Mouse (Mus musculus): ENCODE results near the gene Itgb5.

Gene Itgb5

DNA sequence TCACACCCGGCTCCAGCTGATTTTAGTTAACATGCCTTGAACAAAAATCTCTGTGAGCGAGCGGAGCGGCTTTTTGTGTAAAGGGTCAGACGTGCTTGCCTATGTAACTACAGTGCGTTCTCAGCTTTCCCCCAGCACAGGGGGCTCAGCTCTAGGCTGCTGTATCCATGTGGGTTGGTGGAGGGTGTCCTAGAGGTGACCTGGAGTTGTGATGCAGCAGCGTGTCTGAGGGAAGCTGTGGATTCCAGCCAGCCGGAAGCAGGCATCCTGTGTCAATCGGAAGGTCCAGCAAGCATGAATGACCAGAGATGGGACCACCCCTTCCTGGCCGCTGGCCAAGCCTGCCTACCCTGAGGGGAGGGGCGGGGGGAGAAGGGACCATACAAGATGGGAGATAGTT lies 112.9 kb downstream of the Itgb5 start:
- no peak for DNase-seq (ENCODE audit: low read depth, low spot score)
- H3K27me3 ChIP-seq (ENCODE audit: control insufficient read depth, insufficient read depth, low read length, poor library complexity, severe bottlenecking) = no peaks in the 10 kb centered on the region
- no peaks in the 10 kb centered on the region for H3K36me3 ChIP-seq (ENCODE audit: control insufficient read depth, insufficient read depth, low read length, poor library complexity, severe bottlenecking)

DNA sequence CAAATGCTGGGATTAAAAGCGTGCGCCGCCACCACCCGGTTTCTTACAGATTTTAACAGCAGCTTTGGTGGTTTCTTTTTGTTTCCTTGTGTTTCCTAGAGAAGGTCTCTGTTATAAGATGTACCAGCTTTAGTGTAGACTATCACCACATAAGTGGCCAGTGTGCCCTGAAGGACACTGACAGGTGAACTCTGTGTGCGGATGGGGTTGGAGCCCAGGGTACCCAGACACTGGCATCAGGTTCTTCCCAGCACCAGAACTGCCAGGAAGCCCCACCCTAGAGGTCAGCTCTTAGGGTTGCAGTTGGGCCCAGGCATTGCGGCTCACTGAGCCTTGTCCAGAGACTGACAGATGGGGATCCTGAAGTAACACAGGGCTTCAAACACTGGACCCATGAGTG lies 113.9 kb downstream of the Itgb5 start:
- Histone ChIP-seq H3K27me3 (ENCODE audit: control insufficient read depth, insufficient read depth, low read length, poor library complexity, severe bottlenecking) (no peaks in the 10 kb centered on the region), H3K36me3 (ENCODE audit: control insufficient read depth, insufficient read depth, low read length, poor library complexity, severe bottlenecking) (no peaks in the 10 kb centered on the region)
- no peak for DNase-seq (ENCODE audit: low read depth, low spot score)

DNA sequence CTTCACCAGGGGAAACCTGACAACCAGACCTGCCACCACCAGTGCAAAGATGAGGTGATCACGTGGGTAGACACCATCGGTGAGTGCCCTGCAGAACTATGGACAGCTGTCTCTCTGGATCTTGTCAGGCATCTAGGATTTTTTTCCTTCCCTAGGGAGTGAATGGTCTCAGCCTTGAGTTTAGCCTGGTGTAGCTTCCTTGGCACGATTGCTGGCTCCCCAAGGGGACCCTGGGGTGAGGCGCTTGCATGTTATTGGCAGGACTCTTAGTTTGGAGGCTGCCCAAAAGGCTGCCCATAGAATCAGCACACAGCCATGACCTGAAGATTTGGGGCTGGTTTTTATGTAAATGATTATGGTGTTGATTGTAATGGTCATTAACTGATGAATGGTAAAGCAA lies 114.7 kb downstream of the Itgb5 start:
- H3K36me3 ChIP-seq (ENCODE audit: control insufficient read depth, insufficient read depth, low read length, poor library complexity, severe bottlenecking) = no peaks in the 10 kb centered on the region
- DNase-seq (ENCODE audit: low read depth, low spot score) = no peak
- H3K27me3 ChIP-seq (ENCODE audit: control insufficient read depth, insufficient read depth, low read length, poor library complexity, severe bottlenecking) = no peaks in the 10 kb centered on the region

DNA sequence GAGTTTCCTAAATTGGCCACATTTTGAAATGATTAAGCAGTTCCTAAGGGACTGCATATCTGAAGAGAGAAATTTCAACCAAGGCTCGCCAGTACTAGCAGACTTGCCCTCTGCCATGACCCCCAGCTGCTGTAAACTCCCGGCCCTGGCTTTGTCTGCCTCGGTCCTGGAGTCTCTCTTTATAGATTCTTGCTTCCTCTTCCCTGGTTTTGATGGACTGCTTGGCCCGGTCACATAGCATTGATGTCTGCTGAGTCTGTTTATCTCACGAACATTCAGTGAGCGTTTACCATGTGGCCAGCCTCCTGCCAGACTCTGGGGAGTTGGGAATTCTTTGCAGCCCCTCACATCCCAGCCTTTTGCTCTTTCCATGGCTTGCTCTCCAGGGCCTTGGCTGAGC lies 115.3 kb downstream of the Itgb5 start:
- no peaks in the 10 kb centered on the region for H3K27me3 ChIP-seq (ENCODE audit: control insufficient read depth, insufficient read depth, low read length, poor library complexity, severe bottlenecking)
- no peak for DNase-seq (ENCODE audit: low read depth, low spot score)
- no peaks in the 10 kb centered on the region for H3K36me3 ChIP-seq (ENCODE audit: control insufficient read depth, insufficient read depth, low read length, poor library complexity, severe bottlenecking)

DNA sequence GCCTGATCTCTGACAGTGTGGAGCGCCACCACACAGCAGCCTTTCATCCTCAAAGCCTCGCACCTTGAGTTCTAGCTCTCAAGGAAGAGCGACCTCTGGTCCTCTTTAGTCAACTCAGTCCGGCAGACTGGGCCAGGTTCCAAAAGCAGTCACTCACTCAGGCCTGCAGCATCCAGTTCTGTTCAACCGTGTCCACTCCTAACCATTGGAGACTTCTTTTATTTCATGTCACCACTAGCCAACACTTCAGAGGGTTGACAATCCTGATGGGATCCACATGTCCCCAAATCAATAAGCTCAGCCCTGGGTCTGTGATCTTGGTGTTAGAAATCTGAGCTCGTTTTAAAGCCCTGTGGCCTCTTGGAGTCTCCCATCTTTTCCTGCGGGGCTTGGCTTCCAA lies 116.6 kb downstream of the Itgb5 start:
- H3K27me3 ChIP-seq (ENCODE audit: control insufficient read depth, insufficient read depth, low read length, poor library complexity, severe bottlenecking) = no peaks in the 10 kb centered on the region

DNA sequence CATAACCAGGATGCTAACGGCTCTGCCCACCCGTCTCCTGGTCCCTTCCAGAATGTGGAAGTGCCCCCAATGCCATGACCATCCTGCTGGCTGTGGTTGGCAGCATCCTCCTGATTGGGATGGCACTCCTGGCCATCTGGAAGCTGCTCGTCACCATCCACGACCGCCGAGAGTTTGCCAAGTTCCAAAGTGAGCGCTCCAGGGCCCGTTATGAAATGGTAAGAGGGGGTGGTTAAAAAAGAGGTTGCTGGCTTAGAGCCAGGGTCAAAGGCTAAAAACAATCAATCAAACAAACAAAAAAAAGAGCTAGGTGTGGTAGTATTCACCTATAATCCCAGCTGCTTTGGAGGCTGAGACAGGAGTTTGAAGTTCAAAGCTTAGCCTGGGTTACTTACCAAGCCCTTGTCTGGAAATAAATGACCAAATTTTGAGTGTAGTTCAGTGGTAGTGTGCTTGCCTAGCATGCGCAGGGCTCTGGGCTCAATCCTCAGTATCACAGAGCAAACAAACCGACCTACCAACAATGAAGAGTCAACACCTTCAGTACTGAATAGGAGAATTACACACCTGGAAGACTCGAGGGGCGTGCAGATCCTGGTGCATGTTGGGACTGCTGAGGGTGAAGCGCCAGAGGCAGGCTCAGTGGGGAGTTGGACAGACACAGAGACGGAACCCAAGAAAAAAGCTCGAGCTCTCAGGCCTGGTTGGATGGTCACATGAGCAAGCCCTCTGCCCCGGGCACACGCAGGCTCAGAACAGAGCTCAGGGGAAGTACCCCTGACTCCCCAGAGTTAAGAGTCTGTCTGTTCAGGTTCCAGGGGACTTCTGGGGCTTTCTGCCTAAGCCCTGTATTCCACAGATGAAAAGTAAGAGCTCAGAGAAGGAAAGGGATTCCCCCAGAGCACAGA lies 118.5 kb downstream of the Itgb5 start:
- no peak for DNase-seq (ENCODE audit: low read depth, low spot score)
- H3K36me3 ChIP-seq (ENCODE audit: control insufficient read depth, insufficient read depth, low read length, poor library complexity, severe bottlenecking) = no peaks in the 10 kb centered on the region
- no peaks in the 10 kb centered on the region for H3K27me3 ChIP-seq (ENCODE audit: control insufficient read depth, insufficient read depth, low read length, poor library complexity, severe bottlenecking)

More for the DNA sequence above, 116.6 kb downstream of the Itgb5 start:
- no peaks in the 10 kb centered on the region for H3K36me3 ChIP-seq (ENCODE audit: control insufficient read depth, insufficient read depth, low read length, poor library complexity, severe bottlenecking)
- DNase-seq (ENCODE audit: low read depth, low spot score) = no peak

DNA sequence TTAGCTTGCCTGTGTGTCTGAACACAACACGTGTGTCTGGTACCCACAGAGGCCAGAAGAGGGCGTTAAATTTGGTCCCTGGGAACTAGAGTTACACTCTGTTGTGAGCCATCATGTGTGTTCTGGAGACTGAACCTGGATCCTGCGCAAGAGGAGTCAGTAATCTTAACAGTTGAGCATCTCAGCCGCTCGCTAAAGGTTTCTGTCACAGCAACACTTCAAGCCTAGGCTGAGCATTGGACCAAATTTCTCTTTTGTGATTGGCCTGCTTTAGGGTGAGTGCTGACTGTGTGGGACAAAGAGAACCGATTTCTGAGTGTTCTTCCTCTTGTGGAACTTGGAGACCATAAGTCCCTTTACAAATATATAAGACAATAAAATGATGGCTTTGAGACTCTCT lies 120.9 kb downstream of the Itgb5 start:
- DNase-seq (ENCODE audit: low read depth, low spot score) = peak; percentile 12
- Histone ChIP-seq H3K36me3 (ENCODE audit: control insufficient read depth, insufficient read depth, low read length, poor library complexity, severe bottlenecking) (no peaks in the 10 kb centered on the region; the same call in none of the 2 replicates), H3K27me3 (ENCODE audit: control insufficient read depth, insufficient read depth, low read length, poor library complexity, severe bottlenecking) (no peaks in the 10 kb centered on the region)

DNA sequence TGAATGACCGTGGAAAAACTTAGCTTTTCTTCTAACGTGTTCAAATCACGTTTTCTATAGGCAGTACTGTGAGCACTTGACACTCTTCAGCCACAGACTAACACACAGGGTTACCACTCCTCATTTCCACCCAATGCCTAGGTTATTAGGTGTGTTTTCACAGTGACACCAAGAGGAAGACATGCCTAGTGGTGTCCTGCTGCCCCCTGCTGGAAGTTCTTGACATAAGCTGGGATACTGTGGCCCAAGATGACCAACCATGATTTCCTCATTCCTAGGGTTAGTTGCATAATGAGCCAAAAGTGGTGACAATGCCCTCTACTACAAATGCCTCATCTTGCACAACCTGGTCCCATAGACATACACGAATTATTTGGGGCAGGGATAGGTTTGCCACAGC lies 121.4 kb downstream of the Itgb5 start:
- peak; percentile 87 for DNase-seq (ENCODE audit: low read depth, low spot score)
- no peaks in the 10 kb centered on the region; the same call in none of the 2 replicates for H3K36me3 ChIP-seq (ENCODE audit: control insufficient read depth, insufficient read depth, low read length, poor library complexity, severe bottlenecking)
- H3K27me3 ChIP-seq (ENCODE audit: control insufficient read depth, insufficient read depth, low read length, poor library complexity, severe bottlenecking) = no peaks in the 10 kb centered on the region

DNA sequence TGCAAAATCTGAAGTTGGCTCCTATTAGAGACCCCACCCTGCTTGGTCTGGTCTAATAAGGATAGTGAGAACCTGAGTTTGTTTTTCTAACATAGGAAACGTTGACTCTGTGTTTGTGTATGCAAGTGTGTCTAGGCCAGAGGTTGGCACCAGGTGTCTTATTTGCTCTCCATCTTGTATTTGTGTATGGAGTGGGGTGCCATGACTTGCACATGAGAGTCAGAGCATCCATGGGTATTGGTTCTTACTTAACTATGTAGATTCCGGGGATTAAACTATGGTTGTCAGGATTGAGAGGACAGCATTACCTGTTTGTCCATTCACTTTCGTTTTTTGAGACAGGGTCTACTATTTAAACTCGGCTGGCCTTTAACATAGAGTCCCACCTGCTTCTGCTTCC lies 123.5 kb downstream of the Itgb5 start:
- no peak for DNase-seq (ENCODE audit: low read depth, low spot score)
- H3K36me3 ChIP-seq (ENCODE audit: control insufficient read depth, insufficient read depth, low read length, poor library complexity, severe bottlenecking) = peaks cover 2% of the 10 kb centered on the region
- H3K27me3 ChIP-seq (ENCODE audit: control insufficient read depth, insufficient read depth, low read length, poor library complexity, severe bottlenecking) = no peaks in the 10 kb centered on the region

DNA sequence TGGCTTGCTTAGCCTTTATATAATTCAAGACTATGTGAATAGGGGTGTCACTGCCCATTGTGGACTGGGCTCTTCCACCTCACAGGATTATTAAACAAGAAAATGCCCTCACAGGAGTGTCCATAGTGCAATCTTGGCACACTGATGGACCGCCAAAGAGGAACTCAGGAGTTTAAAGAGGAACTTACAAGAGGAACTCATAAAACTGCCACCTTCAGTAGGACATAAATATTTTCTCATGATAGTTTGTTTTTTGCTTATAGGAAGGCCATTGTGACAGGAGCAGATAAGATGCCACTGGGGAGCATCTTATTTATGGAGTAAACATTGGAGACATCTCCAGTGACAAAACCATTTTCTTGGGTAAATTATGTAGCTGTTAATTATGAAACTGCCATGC lies 125.3 kb downstream of the Itgb5 start:
- H3K27me3 ChIP-seq (ENCODE audit: control insufficient read depth, insufficient read depth, low read length, poor library complexity, severe bottlenecking) = no peaks in the 10 kb centered on the region
- peak; percentile 12 for DNase-seq (ENCODE audit: low read depth, low spot score)
- peaks cover 6% of the 10 kb centered on the region for H3K36me3 ChIP-seq (ENCODE audit: control insufficient read depth, insufficient read depth, low read length, poor library complexity, severe bottlenecking)

DNA sequence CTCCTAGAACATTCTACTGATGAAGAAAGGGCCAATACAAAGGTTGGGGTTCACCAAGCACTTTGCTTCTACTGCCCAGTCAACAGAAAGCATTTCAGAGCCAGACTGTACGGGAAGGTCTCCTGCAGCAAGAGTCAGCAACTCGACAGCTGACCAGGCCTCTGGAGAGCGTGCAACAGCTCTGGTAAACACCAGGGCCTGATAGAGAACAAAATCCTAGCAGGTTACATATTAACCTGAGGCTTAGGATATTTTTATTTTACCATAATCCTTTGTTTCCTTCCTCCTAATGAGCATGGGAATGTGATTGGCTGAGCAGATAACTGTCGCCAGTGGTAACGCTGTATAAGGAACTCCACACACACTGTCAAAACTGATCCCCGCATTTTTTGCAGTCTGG lies 134.0 kb downstream of the Itgb5 start:
- no peak for DNase-seq (ENCODE audit: low read depth, low spot score)
- Histone ChIP-seq H3K27me3 (ENCODE audit: control insufficient read depth, insufficient read depth, low read length, poor library complexity, severe bottlenecking) (no peaks in the 10 kb centered on the region), H3K36me3 (ENCODE audit: control insufficient read depth, insufficient read depth, low read length, poor library complexity, severe bottlenecking) (peaks cover 15% of the 10 kb centered on the region)

DNA sequence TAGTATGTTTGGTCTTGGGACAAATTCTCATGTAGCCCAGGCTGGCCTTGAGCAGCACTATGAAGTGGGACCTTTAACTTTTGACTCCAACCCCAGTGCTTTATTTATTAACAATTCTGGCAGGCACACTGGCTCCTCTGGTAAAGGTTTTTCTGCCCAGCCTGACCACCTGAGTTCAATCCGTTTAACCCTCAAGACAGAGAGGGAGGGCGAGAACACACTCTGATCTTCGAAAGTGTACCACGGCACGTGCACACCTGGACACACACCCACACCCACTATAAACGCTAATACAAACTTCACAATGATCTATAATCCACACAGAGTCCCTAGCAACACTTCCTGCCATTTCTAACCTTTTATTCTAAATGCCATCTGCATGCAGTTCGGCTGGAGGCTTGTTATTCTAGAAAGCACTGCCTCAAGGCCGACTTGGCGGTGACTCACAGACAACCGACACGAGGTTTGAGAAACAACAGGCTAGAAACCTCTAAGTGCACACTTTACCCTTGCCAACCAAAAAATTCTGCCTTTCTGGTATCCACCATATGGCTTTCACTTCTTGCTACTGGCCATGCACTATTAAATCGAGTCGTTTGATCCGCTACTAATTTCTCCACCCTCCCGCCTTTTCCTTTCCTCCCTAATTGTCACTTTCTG lies 136.5 kb downstream of the Itgb5 start:
- peak; percentile 27 for DNase-seq (ENCODE audit: low read depth, low spot score)
- Histone ChIP-seq H3K36me3 (ENCODE audit: control insufficient read depth, insufficient read depth, low read length, poor library complexity, severe bottlenecking) (peaks cover 4% of the 10 kb centered on the region; the same call in 1 of the 2 replicates), H3K27me3 (ENCODE audit: control insufficient read depth, insufficient read depth, low read length, poor library complexity, severe bottlenecking) (no peaks in the 10 kb centered on the region)

DNA sequence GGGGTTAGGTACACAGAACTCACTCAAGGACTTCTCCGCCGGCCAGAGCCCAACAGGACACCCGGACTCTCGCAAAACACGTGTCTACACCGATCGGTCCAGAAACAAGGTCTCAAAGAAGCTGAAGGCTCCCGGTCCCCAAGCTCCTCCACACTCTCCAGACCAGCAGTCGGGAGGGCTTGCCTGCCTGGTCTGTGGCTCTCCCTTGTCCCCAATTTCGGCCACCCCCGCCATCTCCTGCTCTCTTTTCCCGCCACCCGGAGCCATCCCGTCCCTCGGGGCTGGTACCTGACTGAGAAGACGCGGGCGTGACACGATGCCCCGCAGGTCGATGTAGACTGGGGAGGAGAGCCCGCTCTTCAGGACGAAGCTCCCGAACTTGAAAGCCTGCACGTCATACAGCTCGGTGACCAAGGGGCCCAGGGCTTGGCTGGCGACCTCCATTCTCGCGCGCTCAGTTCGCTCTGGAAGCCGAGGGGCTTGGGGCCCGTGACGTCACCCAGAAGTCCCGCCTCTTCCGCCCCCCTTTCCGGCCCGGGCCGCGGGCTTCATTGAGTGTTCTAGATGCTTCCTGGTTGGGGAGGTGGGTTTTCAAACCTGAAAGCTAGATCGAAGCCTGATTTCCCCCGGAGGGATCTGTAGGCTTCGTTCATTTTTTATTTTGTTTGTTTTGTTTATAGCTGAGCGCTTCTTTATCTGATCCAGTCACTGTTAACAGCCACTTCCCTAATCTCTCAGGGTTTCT lies 137.2 kb downstream of the Itgb5 start, which contains the start of gene Umps:
TSS of gene Umps (minus strand) at position 501 of the 745 bp plus-strand sequence.
- H3K27me3 ChIP-seq (ENCODE audit: control insufficient read depth, insufficient read depth, low read length, poor library complexity, severe bottlenecking) = no peaks in the 10 kb centered on the region
- peak; percentile 83 for DNase-seq (ENCODE audit: low read depth, low spot score)

DNA sequence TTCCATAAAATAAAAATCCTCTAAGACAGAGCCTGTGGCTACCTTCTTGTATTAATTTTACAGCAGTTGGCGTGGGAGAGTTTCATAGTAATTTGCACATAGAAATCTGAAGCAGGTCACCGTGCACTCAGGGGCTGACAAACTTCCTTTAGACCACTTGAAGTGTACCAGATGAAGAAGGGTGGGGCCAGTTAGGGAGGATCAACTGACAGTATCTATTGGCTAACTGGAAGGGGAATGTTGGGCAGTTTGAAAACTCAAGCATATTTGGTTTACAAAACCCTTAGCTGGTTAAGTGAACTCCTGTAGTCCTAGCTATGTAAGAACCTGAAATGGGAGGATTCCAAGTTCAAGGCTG lies 137.8 kb downstream of the Itgb5 start:
- no peak for DNase-seq (ENCODE audit: low read depth, low spot score)
- Histone ChIP-seq H3K36me3 (ENCODE audit: control insufficient read depth, insufficient read depth, low read length, poor library complexity, severe bottlenecking) (peaks cover 2% of the 10 kb centered on the region; the same call in 1 of the 2 replicates), H3K27me3 (ENCODE audit: control insufficient read depth, insufficient read depth, low read length, poor library complexity, severe bottlenecking) (no peaks in the 10 kb centered on the region)

More for the DNA sequence above, 137.2 kb downstream of the Itgb5 start, which contains the start of gene Umps:
- H3K36me3 ChIP-seq (ENCODE audit: control insufficient read depth, insufficient read depth, low read length, poor library complexity, severe bottlenecking) = peaks cover 2% of the 10 kb centered on the region; the same call in 1 of the 2 replicates

DNA sequence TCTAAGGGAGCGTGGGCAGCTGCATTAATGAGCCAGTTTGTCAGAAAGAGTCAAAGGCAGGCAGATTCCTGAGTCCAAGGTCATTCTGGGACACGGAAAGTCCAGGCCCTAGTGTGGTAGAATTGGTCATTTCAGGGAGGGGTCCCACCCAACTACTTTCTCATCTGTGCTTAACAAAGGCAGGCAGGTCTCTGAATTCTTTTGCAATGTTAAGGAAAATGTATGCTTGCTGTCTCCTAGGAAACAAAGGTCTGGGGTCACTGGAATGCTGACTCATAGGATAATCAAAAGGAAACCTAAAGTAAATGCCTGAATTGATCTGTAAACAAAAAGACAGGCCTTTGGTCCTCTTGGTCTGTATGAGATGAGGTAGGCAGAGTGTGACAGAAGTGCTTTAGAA lies 150.4 kb downstream of the Itgb5 start:
- no peaks in the 10 kb centered on the region for H3K36me3 ChIP-seq (ENCODE audit: control insufficient read depth, insufficient read depth, low read length, poor library complexity, severe bottlenecking)
- H3K27me3 ChIP-seq (ENCODE audit: control insufficient read depth, insufficient read depth, low read length, poor library complexity, severe bottlenecking) = no peaks in the 10 kb centered on the region
- no peak for DNase-seq (ENCODE audit: low read depth, low spot score)
